Mouse (Mus musculus) heart, adult 18-20 months (tissue): ENCODE measurements around the gene Gm7978. TPM values are rescaled to one million over a fixed set of nuclear protein-coding genes. Genes with fewer than 3 reads are reported as not detected.
"Not testable (repeated sequence)": the region's sequence is repeated elsewhere in the genome, so short reads cannot be mapped to it uniquely, and the experiment has no call there.

Source experiments
- DNase-seq, 2 experiments: peaks; one replicate each; pipeline ENCODE4 v3.0.0; 2021 to 2022; ENCODE audit warnings: mixed read lengths in 1 of 2
- long read RNA-seq, 2 experiments: library from polyadenylated mRNA; stranded (forward); transcript quantifications; one replicate each; pipeline ENCODE4 v2.0.0; 2021
- total RNA-seq, 2 experiments: library from RNA; stranded (reverse); gene quantifications; 2 replicates each; pipeline ENCODE4 v1.2.3; 2021

Gm7978 gene
- total RNA-seq = not detected
- long read RNA-seq, experiment 1 = 0 reads
- long read RNA-seq, experiment 2 = 0 reads

- DNase-seq = not testable (repeated sequence)
Measured at GRCm38 (mm10) chr5:95736073-95736472, at the start of gene Gm7978. Gene Gm7978 (minus strand): TSS chr5:95736173.

GRCm38 (mm10) chr5:95775690-95776089 lies 39.7 kb upstream of the Gm7978 start, which contains the start of gene E330014E10Rik:
Gene E330014E10Rik (plus strand): TSS chr5:95775990.
- not testable (repeated sequence) for DNase-seq

GRCm38 (mm10) chr5:95741714-95742113 lies 5.7 kb upstream of the Gm7978 start, which contains the start of gene Gm7982:
Gene Gm7982 (plus strand): TSS chr5:95742014.
- not testable (repeated sequence) for DNase-seq

Other genes starting within 250 kb of the Gm7978 start
- not detected for gene Gm3286, start 225.4 kb downstream of the Gm7978 start, total RNA-seq
- not detected for gene Gm7971, start 141.3 kb downstream of the Gm7978 start, total RNA-seq
- gene Gm7982, start 5.8 kb upstream of the Gm7978 start, total RNA-seq = not detected
- not detected for gene E330014E10Rik, start 39.8 kb upstream of the Gm7978 start, total RNA-seq
- gene Cxcl13, start 220.8 kb upstream of the Gm7978 start, total RNA-seq = 1 to 10 TPM; 2.3 to 9.9 TPM